Mouse (Mus musculus): ENCODE measurements around the gene Vps26b. TPM values are rescaled to one million over a fixed set of nuclear protein-coding genes. Genes with fewer than 3 reads are reported as not detected.

The Vps26b gene
- polyA plus RNA-seq, 1 experiment from 2014 or later, result 42.3 TPM

DNA sequence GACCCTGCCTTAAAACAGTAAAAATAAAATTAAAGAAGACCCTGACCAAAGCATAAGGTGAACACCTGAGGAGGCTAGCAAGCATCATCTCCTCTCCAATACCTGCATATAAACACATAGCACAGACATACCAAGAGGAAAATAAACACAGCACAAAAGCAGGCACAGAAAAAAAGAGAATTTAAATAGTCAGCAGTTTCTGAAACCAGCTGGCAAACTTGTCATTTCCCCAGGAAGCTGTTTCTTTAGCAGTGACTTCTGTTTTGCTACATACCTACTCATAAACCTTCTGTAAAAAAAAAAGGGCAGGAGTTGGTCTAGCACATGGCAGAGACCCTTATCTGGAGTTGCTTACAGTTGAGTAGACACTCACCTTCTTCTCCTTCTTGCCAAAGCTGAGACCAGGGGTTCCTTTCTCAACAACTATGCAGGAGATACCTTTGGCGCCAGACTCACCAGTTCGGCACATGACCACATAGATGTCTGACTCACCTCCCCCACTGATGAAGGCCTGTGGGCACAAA, 44.7 kb downstream of the Vps26b start:
- WGBS, result 90% methylated on average over 2 of the region's 2 CpGs
- Histone ChIP-seq H3K27ac (ENCODE audit: low read depth, low read length) (no peak overlapping the region), H3K27me3 (ENCODE audit: control insufficient read depth, insufficient read depth, low read length) (no peaks in the 10 kb centered on the region), H3K4me2 (replicated peaks; ENCODE audit: low read depth, low read length) (no peak overlapping the region), H3K9me3 (ENCODE audit: control insufficient read depth, low read length) (no peaks in the 10 kb centered on the region), H3K9ac (ENCODE audit: low read depth, low read length) (no peak overlapping the region), H3K4me1 (ENCODE audit: control insufficient read depth, insufficient read depth, low read length) (no peaks in the 10 kb centered on the region), H3K4me3 (ENCODE audit: low read length) (no peak overlapping the region), H3K36me3 (ENCODE audit: control insufficient read depth, insufficient read depth, low read length) (peaks cover 44% of the 10 kb centered on the region)
- ATAC-seq (ENCODE audit: low FRiP score, low TSS enrichment), result no peak

DNA sequence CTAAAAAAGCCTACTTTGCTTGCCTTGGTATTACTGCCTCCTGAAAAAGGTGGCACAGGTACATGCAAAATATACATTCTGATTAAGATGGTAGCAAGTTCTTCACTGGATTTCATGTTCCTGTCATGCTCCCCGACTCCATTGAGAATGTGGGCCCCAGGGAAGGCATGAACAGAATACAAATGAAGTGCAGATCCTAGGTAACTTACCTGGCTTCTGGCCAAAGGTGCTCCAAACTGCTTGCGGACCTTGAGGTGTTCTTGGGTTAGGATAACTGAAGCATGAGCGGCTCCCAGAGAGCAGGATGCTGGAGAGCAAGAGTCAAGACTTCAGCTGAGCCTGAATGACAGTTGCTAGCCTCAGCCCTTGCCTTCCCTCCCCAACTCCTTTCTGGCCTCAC, 51.1 kb downstream of the Vps26b start:
- H3K4me2 ChIP-seq (replicated peaks; ENCODE audit: low read depth, low read length), result no peak overlapping the region
- H3K4me3 ChIP-seq (ENCODE audit: low read length), result no peak overlapping the region
- no peaks in the 10 kb centered on the region for H3K9me3 ChIP-seq (ENCODE audit: control insufficient read depth, low read length)
- H3K9ac ChIP-seq (ENCODE audit: low read depth, low read length), result no peak overlapping the region
- peaks cover 52% of the 10 kb centered on the region for H3K36me3 ChIP-seq (ENCODE audit: control insufficient read depth, insufficient read depth, low read length)
- WGBS, result 82% methylated on average over 3 of the region's 3 CpGs
- no peaks in the 10 kb centered on the region for H3K27me3 ChIP-seq (ENCODE audit: control insufficient read depth, insufficient read depth, low read length)
- H3K27ac ChIP-seq (ENCODE audit: low read depth, low read length), result no peak overlapping the region
- ATAC-seq (ENCODE audit: low FRiP score, low TSS enrichment), result no peak
- H3K4me1 ChIP-seq (ENCODE audit: control insufficient read depth, insufficient read depth, low read length), result no peaks in the 10 kb centered on the region

GRCm38 (mm10) chr9:26977754-26978153, 52.1 kb downstream of the Vps26b start:
- ATAC-seq (ENCODE audit: low FRiP score, low TSS enrichment), result no peak
- Histone ChIP-seq H3K27me3 (ENCODE audit: control insufficient read depth, insufficient read depth, low read length) (no peaks in the 10 kb centered on the region), H3K36me3 (ENCODE audit: control insufficient read depth, insufficient read depth, low read length) (peaks cover 56% of the 10 kb centered on the region), H3K4me3 (ENCODE audit: low read length) (no peak overlapping the region), H3K4me1 (ENCODE audit: control insufficient read depth, insufficient read depth, low read length) (no peaks in the 10 kb centered on the region), H3K4me2 (replicated peaks; ENCODE audit: low read depth, low read length) (no peak overlapping the region), H3K9ac (ENCODE audit: low read depth, low read length) (no peak overlapping the region), H3K27ac (ENCODE audit: low read depth, low read length) (no peak overlapping the region), H3K9me3 (ENCODE audit: control insufficient read depth, low read length) (no peaks in the 10 kb centered on the region)
- WGBS, result 90% methylated on average over 9 of the region's 9 CpGs

Other genes starting within 250 kb of the Vps26b start
- gene Glb1l2, start 223.6 kb downstream of the Vps26b start, polyA plus RNA-seq (2014; fragmentation: Nextera tagmentation; extraction: Ambion mirVana), result 23.9 and 36.7 TPM in 2 replicates
- gene Glb1l3, start 169.2 kb downstream of the Vps26b start, polyA plus RNA-seq (2014; fragmentation: Nextera tagmentation; extraction: Ambion mirVana), result not detected in 2 replicates
- gene Gm1110, start 107.0 kb downstream of the Vps26b start, polyA plus RNA-seq (2014; fragmentation: Nextera tagmentation; extraction: Ambion mirVana), result not detected in 2 replicates
- 36.2 and 40.6 TPM in 2 replicates for gene Acad8, start 30.5 kb downstream of the Vps26b start, polyA plus RNA-seq (2014; fragmentation: Nextera tagmentation; extraction: Ambion mirVana)
- 173 and 224 TPM in 2 replicates for gene Thyn1, start 30.4 kb downstream of the Vps26b start, polyA plus RNA-seq (2014; fragmentation: Nextera tagmentation; extraction: Ambion mirVana)
- 25.6 and 41.3 TPM in 2 replicates for gene Ncapd3, start 110 bp upstream of the Vps26b start, polyA plus RNA-seq (2014; fragmentation: Nextera tagmentation; extraction: Ambion mirVana)
- gene Jam3, start 125.4 kb upstream of the Vps26b start, polyA plus RNA-seq (2014; fragmentation: Nextera tagmentation; extraction: Ambion mirVana), result 75.1 and 78.3 TPM in 2 replicates